20 mouse cellular contexts compared by ENCODE assay signal in genomic region chr3:90659364-90660044, GRCm38 (mm10). TPM values are rescaled to one million over a fixed set of nuclear protein-coding genes. Genes with fewer than 3 reads are reported as not detected.
"Had no signal": no experiment of that assay in that cellular context is flagged by ENCODE, and none has a peak within 500 bp of the region (broad histone marks: within the 10 kb centered on the region; RNA-seq: fewer than 3 reads in every experiment).

No protein-coding gene starts in this region.

- H3K27ac ChIP-seq: limb, embryonic 13.5 days; liver, embryonic 15.5 days; midbrain, embryonic 13.5 days had no signal

- H3K4me2 ChIP-seq: limb, embryonic 13.5 days; liver, embryonic 15.5 days; lung, embryonic 14.5 days; midbrain, embryonic 13.5 days had no signal

- H3K9ac ChIP-seq: limb, embryonic 13.5 days; liver, embryonic 15.5 days; lung, embryonic 14.5 days; midbrain, embryonic 13.5 days had no signal

- ATAC-seq: midbrain, embryonic 13.5 days had no signal

- H3K4me3 ChIP-seq: limb, embryonic 13.5 days; liver, embryonic 15.5 days; midbrain, embryonic 13.5 days had no signal

- H3K9me3 ChIP-seq: limb, embryonic 13.5 days; liver, embryonic 15.5 days; midbrain, embryonic 13.5 days had no signal

- H3K36me3 ChIP-seq: limb, embryonic 13.5 days; liver, embryonic 15.5 days; midbrain, embryonic 13.5 days had no signal

- H3K4me1 ChIP-seq: limb, embryonic 13.5 days; liver, embryonic 15.5 days; midbrain, embryonic 13.5 days had no signal

- DNase-seq: kidney, adult 18-20 months; kidney, postnatal 10 days; left cerebral cortex, postnatal 4 days; lung, embryonic 14.5 days; lung, postnatal 14 days; right cerebral cortex, postnatal 25 days; thymus, postnatal 4 days had no signal

- H3K27me3 ChIP-seq: liver, embryonic 15.5 days; midbrain, embryonic 13.5 days had no signal

RNA-seq across cellular contexts. Expression of gene S100a7a, which starts 5.7 kb away (rescaled TPM):
- total RNA-seq: liver, adult 2 months; midbrain, postnatal 0 days had no signal
- polyA plus RNA-seq: kidney, embryonic 14.5 days; limb, embryonic 13.5 days; liver, adult 2 months; liver, embryonic 15.5 days; lung, embryonic 14.5 days; midbrain, embryonic 13.5 days; midbrain, postnatal 0 days; neural tube, embryonic 14.5 days had no signal

RNA-seq across cellular contexts. Expression of gene S100a8, which starts 9.3 kb away (rescaled TPM):
- total RNA-seq: layer of hippocampus, postnatal 14 days had no signal
- polyA plus RNA-seq: large intestine, adult 2 months; small intestine, adult 2 months had no signal

RNA-seq across cellular contexts. Expression of gene S100a9, which starts 36.0 kb away (rescaled TPM):
- total RNA-seq: left cerebral cortex, postnatal 10 days; midbrain, postnatal 0 days had no signal
- polyA plus RNA-seq: small intestine, adult 2 months had no signal

RNA-seq across cellular contexts. Expression of gene S100a5, which starts 51.2 kb away (rescaled TPM):
- total RNA-seq: layer of hippocampus, adult 8-10 months; layer of hippocampus, postnatal 14 days; left cerebral cortex, adult 18-20 months; left cerebral cortex, postnatal 10 days; left cerebral cortex, postnatal 4 days; liver, adult 2 months; midbrain, postnatal 0 days had no signal
- polyA plus RNA-seq: kidney, embryonic 14.5 days; large intestine, adult 2 months; limb, embryonic 13.5 days; liver, adult 2 months; liver, embryonic 15.5 days; lung, embryonic 14.5 days; midbrain, embryonic 13.5 days; neural tube, embryonic 14.5 days; small intestine, adult 2 months had no signal
